Mouse (Mus musculus) C2C12 (cell line): ENCODE measurements at regions not wholly inside any gene's neighbourhood (a gene's known extent, or its start where the extent isn't known, plus 50 kb on each side); places are given as distances from the start of the nearest gene placed in this dataset.

Source experiments
- H3K27me3 ChIP-seq: one replicate; pipeline ENCODE4 v1.6.1; 2011; ENCODE audit not compliant: control insufficient read depth, insufficient read depth, insufficient read length
- H3K36me3 ChIP-seq: one replicate; pipeline ENCODE4 v1.6.1; 2011; ENCODE audit not compliant: control insufficient read depth, insufficient read depth
- H3K4me3 ChIP-seq: one replicate; pipeline ENCODE4 v1.5.1; 2011; ENCODE audit warnings: mild to moderate bottlenecking, control low read depth; ENCODE audit not compliant: poor library complexity, insufficient read depth, severe bottlenecking
- H3K79me2 ChIP-seq: one replicate; pipeline ENCODE4 v1.6.1; 2011; ENCODE audit not compliant: control insufficient read depth, insufficient read depth
- H3K79me3 ChIP-seq: one replicate; pipeline ENCODE4 v1.6.1; 2011; ENCODE audit warnings: low read depth, control low read depth
- H3ac ChIP-seq: one replicate; pipeline ENCODE3; 2011; ENCODE audit warnings: low read depth; ENCODE audit not compliant: control insufficient read depth, insufficient read length
- CEBPB ChIP-seq: IDR thresholded peaks from one replicate; pipeline ENCODE4 v1.6.1; 2011; ENCODE audit warnings: low read depth, mild to moderate bottlenecking, control low read depth, moderate library complexity
- CTCF ChIP-seq: IDR thresholded peaks from one replicate; pipeline ENCODE4 v1.5.1; 2011; ENCODE audit not compliant: control insufficient read depth, insufficient read depth, insufficient read length
- FOSL1 ChIP-seq: IDR thresholded peaks from one replicate; pipeline ENCODE4 v1.8.0; 2011; ENCODE audit warnings: mild to moderate bottlenecking, low read length; ENCODE audit not compliant: poor library complexity, insufficient read depth, severe bottlenecking
- MAX ChIP-seq: IDR thresholded peaks from one replicate; pipeline ENCODE4 v1.6.1; 2011; ENCODE audit warnings: mild to moderate bottlenecking, control low read depth
- MYOD1 ChIP-seq: IDR thresholded peaks from one replicate; pipeline ENCODE4 v1.6.1; 2011; ENCODE audit warnings: low read depth; ENCODE audit not compliant: control insufficient read depth, insufficient read length
- MYOG ChIP-seq: IDR thresholded peaks from one replicate; pipeline ENCODE4 v1.6.1; 2011; ENCODE audit not compliant: control insufficient read depth, insufficient read length; ENCODE audit errors: extremely low read depth
- USF1 ChIP-seq: IDR thresholded peaks from one replicate; pipeline ENCODE4 v1.6.1; 2011; ENCODE audit warnings: low read depth, mild to moderate bottlenecking, control low read depth, moderate library complexity

- TF ChIP-seq MYOG = no peak
- H3K79me2 ChIP-seq = no peaks in the 10 kb centered on the region
- no peaks in the 10 kb centered on the region for H3K79me3 ChIP-seq
- H3K4me3 ChIP-seq = no peak overlapping the region
- H3K27me3 ChIP-seq = no peaks in the 10 kb centered on the region
- H3K36me3 ChIP-seq = no peaks in the 10 kb centered on the region
- no peak overlapping the region for H3ac ChIP-seq
Measured at GRCm38 (mm10) chr10:19094297-19094696, 78.8 kb upstream of the Tnfaip3 start.

- Histone ChIP-seq H3K36me3 (no peaks in the 10 kb centered on the region), H3ac (no peak overlapping the region), H3K4me3 (no peak overlapping the region), H3K27me3 (no peaks in the 10 kb centered on the region), H3K79me2 (no peaks in the 10 kb centered on the region), H3K79me3 (no peaks in the 10 kb centered on the region)
- no peak for TF ChIP-seq MAX
- no peak for TF ChIP-seq USF1
- TF ChIP-seq MYOG = no peak
- no peak for TF ChIP-seq FOSL1
- TF ChIP-seq MYOD1 = no peak
- no peak for TF ChIP-seq CTCF
- TF ChIP-seq CEBPB = no peak
Measured at GRCm38 (mm10) chr10:19093689-19094088, 78.2 kb upstream of the Tnfaip3 start.

GRCm38 (mm10) chr10:19091949-19092348 is 76.5 kb upstream of the Tnfaip3 start:
- H3K79me2 ChIP-seq = no peaks in the 10 kb centered on the region
- no peaks in the 10 kb centered on the region for H3K27me3 ChIP-seq
- TF ChIP-seq FOSL1 (no peak), CEBPB (no peak), MYOD1 (no peak), MAX (no peak), USF1 (no peak), MYOG (no peak), CTCF (no peak)
- H3K4me3 ChIP-seq = no peak overlapping the region
- no peaks in the 10 kb centered on the region for H3K79me3 ChIP-seq
- no peak overlapping the region for H3ac ChIP-seq
- no peaks in the 10 kb centered on the region for H3K36me3 ChIP-seq

- H3K79me3 ChIP-seq = no peaks in the 10 kb centered on the region
- TF ChIP-seq USF1 = no peak
- no peak for TF ChIP-seq CEBPB
- no peak for TF ChIP-seq CTCF
- no peak for TF ChIP-seq FOSL1
- TF ChIP-seq MYOG = no peak
- no peak for TF ChIP-seq MYOD1
- no peak for TF ChIP-seq MAX
- H3K4me3 ChIP-seq = no peak overlapping the region
- no peak overlapping the region for H3ac ChIP-seq
- no peaks in the 10 kb centered on the region for H3K36me3 ChIP-seq
- H3K79me2 ChIP-seq = no peaks in the 10 kb centered on the region
- no peaks in the 10 kb centered on the region for H3K27me3 ChIP-seq
Measured at GRCm38 (mm10) chr10:19091110-19091509, 75.7 kb upstream of the Tnfaip3 start.

- Histone ChIP-seq H3ac (no peak overlapping the region), H3K79me3 (no peaks in the 10 kb centered on the region), H3K4me3 (no peak overlapping the region), H3K36me3 (no peaks in the 10 kb centered on the region), H3K79me2 (no peaks in the 10 kb centered on the region), H3K27me3 (no peaks in the 10 kb centered on the region)
- TF ChIP-seq MYOG (no peak), MAX (no peak), FOSL1 (no peak), CTCF (no peak), CEBPB (no peak), USF1 (no peak), MYOD1 (no peak)
Measured at GRCm38 (mm10) chr10:19086995-19087394, 71.5 kb upstream of the Tnfaip3 start.

GRCm38 (mm10) chr10:19082136-19082535 is 66.7 kb upstream of the Tnfaip3 start:
- Histone ChIP-seq H3K79me2 (no peaks in the 10 kb centered on the region), H3K27me3 (no peaks in the 10 kb centered on the region), H3K4me3 (no peak overlapping the region), H3K36me3 (no peaks in the 10 kb centered on the region), H3K79me3 (no peaks in the 10 kb centered on the region), H3ac (no peak overlapping the region)
- no peak for TF ChIP-seq CTCF
- peak; percentile 60 for TF ChIP-seq MAX
- TF ChIP-seq MYOD1 = no peak
- peak; percentile 16 for TF ChIP-seq USF1
- TF ChIP-seq FOSL1 = peak; percentile 64
- TF ChIP-seq MYOG = no peak
- TF ChIP-seq CEBPB = peak; percentile 60
